Mouse (Mus musculus): ENCODE measurements around the gene Rab7b.

DNA sequence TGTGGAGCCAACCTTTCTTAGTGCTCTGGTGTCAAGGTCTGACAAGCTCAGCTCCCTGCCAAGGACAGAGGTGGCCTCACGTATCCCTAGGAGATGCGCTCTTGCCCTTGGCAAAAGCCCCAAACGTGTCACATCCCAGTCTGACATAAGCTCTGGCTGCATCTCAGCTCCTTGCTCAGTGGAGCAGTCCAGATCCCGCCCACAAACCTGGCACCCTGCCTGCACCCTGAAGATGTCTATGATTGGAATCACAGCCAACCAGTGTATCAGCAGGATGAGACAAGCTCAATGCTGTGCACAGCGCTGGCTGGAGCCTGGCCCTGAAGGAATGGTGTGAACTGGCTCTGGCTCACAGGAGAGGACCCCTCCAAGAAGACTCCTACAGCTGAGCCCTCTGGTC lies 48.8 kb downstream of the Rab7b start:
- TF ChIP-seq POLR2A (IDR thresholded peaks at IDR 0.05; ENCODE audit: borderline replicate concordance, control insufficient read depth, low read depth, low read length) (no peak), CTCF (IDR thresholded peaks at IDR 0.05; ENCODE audit: control insufficient read depth, insufficient read depth, low read length) (no peak)
